Mouse (Mus musculus): ENCODE data around the gene Cradd.

Gene Cradd

DNA sequence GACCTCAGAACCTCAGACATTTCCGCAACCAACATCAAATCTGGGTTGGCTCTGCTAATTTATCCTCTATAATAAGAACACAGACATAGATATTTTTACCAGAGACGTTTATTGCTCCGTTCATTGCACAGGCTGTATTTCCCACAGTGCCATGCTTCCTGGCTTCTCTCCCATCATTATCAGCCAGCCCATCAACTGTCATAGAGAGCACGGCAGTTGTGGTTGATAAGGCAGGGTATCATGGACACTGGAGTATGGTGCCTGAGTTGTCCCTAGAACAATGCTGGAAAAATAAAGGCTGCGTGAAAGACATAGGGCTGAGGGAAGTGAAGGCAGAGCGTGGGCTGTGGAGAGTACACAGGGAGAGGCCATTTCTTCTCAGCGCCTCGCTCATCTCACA lies 116.5 kb downstream of the Cradd start:
- in situ Hi-C loops (cut with MboI, MseI) = no loop called here

DNA sequence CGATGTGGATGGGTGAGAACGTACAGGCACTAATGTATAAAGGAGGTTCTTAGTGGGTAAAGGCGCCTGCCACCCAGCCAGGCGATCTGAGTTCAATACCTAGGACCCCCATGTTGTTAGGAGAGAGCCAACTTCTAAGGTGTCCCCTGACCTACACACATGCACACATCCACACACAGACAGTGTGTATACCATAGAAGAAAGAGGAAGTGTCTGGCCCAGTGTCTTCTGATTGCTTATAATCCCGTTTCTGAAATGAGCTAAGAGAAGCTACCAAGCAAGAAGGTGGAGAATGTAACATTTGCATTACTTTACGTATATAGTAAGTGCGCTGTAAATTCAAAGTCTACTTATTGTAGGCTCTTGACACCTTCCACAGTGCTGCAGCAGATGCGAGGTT lies 122.4 kb downstream of the Cradd start:
- in situ Hi-C loops (cut with MboI, MseI) = no loop called here

DNA sequence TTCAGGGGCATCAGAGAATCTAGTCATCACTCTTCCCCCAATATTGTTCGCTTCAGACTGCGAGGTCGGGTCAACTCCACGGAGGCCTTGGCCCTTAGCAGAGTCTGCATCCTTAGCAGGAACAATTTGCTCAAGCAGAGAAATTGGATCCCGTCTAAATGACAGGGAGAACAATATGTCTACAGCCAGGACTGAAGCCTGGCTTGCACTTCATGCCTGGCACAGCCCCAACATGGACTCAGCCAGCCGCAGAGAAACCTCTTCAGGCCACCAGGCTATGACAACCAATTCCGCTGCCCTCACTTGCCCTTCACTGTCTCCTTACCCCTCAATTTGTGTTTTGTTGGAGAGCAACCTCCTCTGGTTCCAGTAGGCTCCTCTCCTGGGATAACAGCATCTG lies 123.6 kb downstream of the Cradd start:
- in situ Hi-C loops (cut with MboI, MseI) = no loop called here

- in situ Hi-C loops (cut with MboI, MseI) = no loop called here
Measured at GRCm38 (mm10) chr10:95199541-95200269, 124.2 kb downstream of the Cradd start.

DNA sequence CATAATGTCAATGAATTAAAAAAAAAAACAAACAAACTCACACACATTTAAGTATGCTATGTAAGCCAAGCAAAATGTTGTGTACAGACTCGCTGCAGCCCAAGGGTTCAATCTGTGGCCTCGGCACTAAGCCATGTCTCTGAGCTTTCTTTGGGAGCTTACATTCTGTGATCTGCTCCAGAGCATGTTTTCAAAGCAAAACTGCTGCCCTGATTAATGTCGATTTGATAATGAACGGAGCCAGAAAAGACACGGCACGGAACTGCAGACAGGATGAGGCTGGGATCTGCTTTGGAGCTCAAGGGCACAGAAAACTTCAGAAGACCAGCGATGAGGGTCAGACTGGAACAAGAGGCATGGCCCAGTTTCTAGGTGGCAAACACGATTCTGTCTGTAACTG lies 126.6 kb downstream of the Cradd start:
- in situ Hi-C loops (cut with MboI, MseI) = no loop called here

GRCm38 (mm10) chr10:95195719-95196118 lies 128.2 kb downstream of the Cradd start:
- in situ Hi-C loops (cut with MboI, MseI) = no loop called here

DNA sequence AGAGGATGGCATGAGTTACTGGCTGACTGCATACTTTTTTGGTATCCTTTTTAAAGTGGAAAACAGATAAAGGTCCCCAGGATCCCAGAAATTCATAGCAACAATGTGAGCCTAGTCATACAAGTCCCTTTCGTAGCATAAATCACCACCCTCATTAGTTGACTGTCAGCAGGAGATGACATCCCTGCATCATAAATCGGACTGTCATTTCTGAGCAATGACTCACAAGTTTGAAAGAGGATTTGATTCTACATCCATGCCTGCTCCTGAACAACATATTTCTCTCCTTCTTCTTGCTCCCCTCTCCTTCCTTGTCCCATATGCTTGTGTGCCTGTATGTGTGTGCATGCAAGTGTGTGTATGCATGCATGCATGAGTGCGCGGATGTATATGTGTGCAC lies 129.2 kb downstream of the Cradd start:
- in situ Hi-C loops (cut with MboI, MseI) = no loop called here

GRCm38 (mm10) chr10:95193875-95194281 lies 130.1 kb downstream of the Cradd start:
- in situ Hi-C loops (cut with MboI, MseI) = no loop called here

- in situ Hi-C loops (cut with MboI, MseI) = no loop called here
Measured at GRCm38 (mm10) chr10:95191881-95192280, 132.1 kb downstream of the Cradd start.

GRCm38 (mm10) chr10:95191151-95191655 lies 132.7 kb downstream of the Cradd start:
- in situ Hi-C loops (cut with MboI, MseI) = no loop called here

- in situ Hi-C loops (cut with MboI, MseI) = no loop called here
Measured at GRCm38 (mm10) chr10:95189550-95190211, 134.3 kb downstream of the Cradd start.

DNA sequence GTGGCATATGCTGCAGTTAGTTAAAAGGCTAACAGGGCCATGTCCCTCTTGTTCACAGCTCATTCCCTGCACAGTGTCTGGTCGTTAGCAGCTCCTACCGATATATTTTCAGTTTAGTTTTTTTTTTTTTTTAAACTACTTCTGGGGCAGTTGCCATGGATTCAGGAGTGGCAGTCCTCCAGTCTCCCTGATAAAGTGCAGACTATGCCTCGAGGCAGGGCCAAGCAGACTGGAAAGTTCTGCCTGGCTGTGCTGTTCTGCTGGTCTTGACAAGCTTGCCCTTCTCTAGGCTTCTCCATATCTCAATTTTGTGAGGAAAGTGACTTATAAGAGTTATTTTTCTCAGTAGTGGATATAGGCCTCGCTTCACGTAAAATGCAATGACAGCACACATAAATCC lies 139.7 kb downstream of the Cradd start:
- in situ Hi-C loops (cut with MboI, MseI) = no loop called here

GRCm38 (mm10) chr10:95183051-95183450 lies 140.9 kb downstream of the Cradd start:
- in situ Hi-C loops (cut with MboI, MseI) = no loop called here

DNA sequence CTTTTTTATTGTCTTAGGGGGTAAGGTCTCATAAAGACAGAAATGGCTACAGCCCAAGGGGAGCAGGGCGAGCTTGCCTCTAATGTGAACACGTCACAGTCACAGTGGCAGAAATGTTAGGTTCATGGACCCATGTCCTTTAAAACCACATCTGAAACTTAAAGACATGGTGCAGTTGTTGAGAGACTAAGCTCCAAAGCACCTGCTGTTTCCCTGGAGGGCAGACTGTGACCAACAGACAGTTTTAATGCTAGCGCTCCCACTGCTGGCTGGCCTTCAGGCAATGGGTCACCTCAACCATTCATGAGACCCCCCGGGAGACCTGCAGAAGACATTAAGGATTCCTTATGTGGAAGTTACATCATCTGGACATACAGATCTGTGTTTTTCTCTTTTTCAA lies 141.5 kb downstream of the Cradd start:
- in situ Hi-C loops (cut with MboI, MseI) = no loop called here

- in situ Hi-C loops (cut with MboI, MseI) = no loop called here
Measured at GRCm38 (mm10) chr10:95181553-95181952, 142.4 kb downstream of the Cradd start.

DNA sequence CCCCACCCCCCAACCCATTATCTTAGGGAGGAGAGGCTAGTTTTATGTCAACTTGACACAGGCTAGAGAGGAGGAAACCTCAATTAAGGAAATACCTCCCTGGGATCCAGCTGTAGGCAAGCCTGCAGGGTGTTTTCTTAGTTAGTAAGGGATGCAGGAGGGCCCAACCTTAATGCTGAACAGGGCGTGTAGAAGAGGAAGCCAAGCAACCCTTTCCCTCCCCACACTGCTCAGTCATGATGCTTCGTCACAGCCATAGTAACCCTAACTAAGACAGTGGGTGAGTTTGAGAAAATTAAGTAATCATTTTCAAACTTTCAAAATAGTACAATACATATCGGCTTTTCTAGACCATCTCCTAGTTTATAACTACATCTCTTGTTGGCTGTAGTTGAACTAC lies 143.0 kb downstream of the Cradd start:
- in situ Hi-C loops (cut with MboI, MseI) = no loop called here

DNA sequence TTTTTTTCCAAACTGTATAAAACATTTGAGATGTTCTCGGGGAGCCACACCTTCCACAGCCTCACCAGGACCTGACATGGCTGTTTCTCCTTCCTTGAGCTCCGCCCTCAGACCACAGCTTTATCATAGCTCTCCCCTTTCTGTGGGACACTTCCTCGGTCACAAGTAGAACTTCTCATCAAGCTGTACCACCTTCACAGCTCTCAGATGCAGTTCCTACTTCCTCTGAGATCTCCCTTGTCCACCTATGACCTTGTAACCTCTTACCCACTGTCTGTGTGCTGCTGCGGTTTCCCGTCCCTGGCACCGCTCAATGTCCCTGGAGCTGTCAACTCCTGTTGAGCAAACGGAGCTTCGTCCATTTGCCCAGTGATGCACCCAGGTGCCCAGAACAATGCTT lies 143.8 kb downstream of the Cradd start:
- in situ Hi-C loops (cut with MboI, MseI) = no loop called here

- in situ Hi-C loops (cut with MboI, MseI) = no loop called here
Measured at GRCm38 (mm10) chr10:95178785-95179184, 145.1 kb downstream of the Cradd start.

GRCm38 (mm10) chr10:95175423-95176120 lies 148.4 kb downstream of the Cradd start:
- in situ Hi-C loops (cut with MboI, MseI) = no loop called here

DNA sequence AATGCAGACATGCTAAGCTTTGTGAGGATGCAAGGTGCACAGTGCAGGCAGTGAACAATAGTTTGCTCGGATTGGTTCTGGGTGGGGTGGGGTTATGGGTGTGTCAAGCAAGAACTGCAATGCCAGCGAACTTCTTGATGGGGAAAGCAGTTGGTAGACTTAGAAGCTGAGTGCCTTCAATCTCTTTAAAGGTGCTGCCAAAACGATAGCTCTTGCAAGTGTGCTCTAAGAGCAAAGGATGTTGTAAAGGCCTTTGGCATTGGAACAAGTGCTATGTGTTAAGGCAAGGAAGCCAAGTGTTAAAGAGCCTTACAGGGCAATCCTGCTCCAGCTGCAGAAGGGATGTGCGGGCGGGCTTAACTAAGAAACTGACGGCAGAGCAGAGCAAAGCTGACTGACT lies 149.7 kb downstream of the Cradd start:
- in situ Hi-C loops (cut with MboI, MseI) = no loop called here

DNA sequence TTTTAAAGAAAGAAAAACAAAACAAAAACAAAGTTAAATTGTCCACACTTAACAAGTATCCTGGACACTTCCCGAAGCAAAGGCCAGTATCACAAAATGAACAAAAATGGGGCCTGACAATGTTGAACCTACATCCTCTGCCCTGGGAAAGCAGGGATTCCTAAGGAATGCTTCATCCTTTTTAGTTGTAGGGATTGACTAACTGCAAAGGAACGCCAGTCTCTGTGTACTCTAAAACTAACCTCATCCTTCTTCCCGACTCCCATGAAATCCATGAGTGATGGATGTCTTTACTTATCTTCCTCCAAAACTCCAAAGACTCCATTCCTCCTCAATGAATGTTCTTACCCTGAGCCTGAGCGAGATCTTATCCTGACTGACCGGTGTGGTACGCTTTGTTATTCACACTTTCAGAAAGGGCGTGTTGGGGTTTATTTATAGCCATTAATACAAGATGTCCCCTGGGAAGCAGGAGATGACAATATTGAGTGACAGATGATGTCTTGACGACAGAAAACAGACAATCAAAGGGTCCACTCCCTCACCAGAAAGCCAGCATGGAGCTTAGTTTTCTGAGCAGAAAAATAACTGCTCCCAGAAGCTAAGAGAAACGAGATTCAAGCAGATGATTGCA lies 153.1 kb downstream of the Cradd start:
- in situ Hi-C loops (cut with MboI, MseI) = no loop called here

DNA sequence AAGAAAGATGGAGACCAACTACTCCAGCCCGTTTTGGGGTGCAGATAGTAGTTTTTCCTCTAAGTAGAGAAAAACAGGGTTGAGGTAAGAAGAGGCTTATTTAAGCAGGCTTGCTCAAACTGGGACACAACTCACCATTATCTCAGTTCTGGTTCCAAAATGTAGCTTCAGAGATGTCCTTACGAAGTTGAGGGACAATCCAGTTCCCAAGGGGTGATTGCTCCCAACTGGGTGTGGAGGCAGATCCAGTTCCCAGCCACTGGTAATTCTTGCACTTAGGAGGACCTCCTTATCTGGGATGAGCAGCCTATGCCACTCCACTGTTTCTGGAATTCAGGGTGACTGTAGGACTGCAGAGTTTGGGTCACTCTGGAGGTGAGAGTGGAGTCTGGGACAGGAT lies 159.0 kb downstream of the Cradd start:
- in situ Hi-C loops (cut with MboI, MseI) = no loop called here
